Mouse (Mus musculus) kidney, embryonic 14.5 days (tissue): ENCODE data around the gene Hdlbp. TPM values are rescaled to one million over a fixed set of nuclear protein-coding genes. Genes with fewer than 3 reads are reported as not detected.
A peak's percentile ranks its signal among the peaks of the same experiment; 100 is the strongest.

Source experiments
- ATAC-seq: fragments of 200-750 bp; cut with Nextera tagmentation; 2 replicates; pipeline ENCODE4 v1.8.0; 2017; ENCODE audit warnings: moderate number of reproducible peaks, mild to moderate bottlenecking, moderate TSS enrichment, moderate library complexity; ENCODE audit not compliant: low FRiP score, low TSS enrichment
- H3K27ac ChIP-seq: fragments of 300-500 bp; sonication (generic); 2 replicates; pipeline ENCODE4 v1.5.1; 2014; ENCODE audit warnings: low read depth, mild to moderate bottlenecking, low read length, moderate library complexity, mixed read lengths
- H3K27me3 ChIP-seq: fragments of 300-500 bp; sonication (generic); 2 replicates; pipeline ENCODE4 v1.6.1; 2014; ENCODE audit warnings: mild to moderate bottlenecking, low read length; ENCODE audit not compliant: control insufficient read depth, insufficient read depth
- H3K36me3 ChIP-seq: fragments of 300-500 bp; sonication (generic); 2 replicates; pipeline ENCODE4 v1.6.1; 2014; ENCODE audit warnings: low read length, mixed read lengths; ENCODE audit not compliant: control insufficient read depth, insufficient read depth
- H3K4me1 ChIP-seq: fragments of 300-500 bp; sonication (generic); 2 replicates; pipeline ENCODE4 v1.6.1; 2014; ENCODE audit warnings: low read length, mixed read lengths; ENCODE audit not compliant: control insufficient read depth, insufficient read depth
- H3K4me2 ChIP-seq: fragments of 300-500 bp; sonication (generic); replicated peaks from 2 replicates; pipeline ENCODE4 v1.6.1; 2014; ENCODE audit warnings: low read depth, mild to moderate bottlenecking, low read length
- H3K4me3 ChIP-seq: fragments of 300-500 bp; sonication (generic); 2 replicates; pipeline ENCODE4 v1.5.1; 2014; ENCODE audit warnings: mild to moderate bottlenecking, low read length
- H3K9ac ChIP-seq: fragments of 300-500 bp; sonication (generic); 2 replicates; pipeline ENCODE4 v1.6.1; 2014; ENCODE audit warnings: low read depth, mild to moderate bottlenecking, low read length, moderate library complexity
- H3K9me3 ChIP-seq: fragments of 300-500 bp; sonication (generic); 2 replicates; pipeline ENCODE4 v1.6.1; 2016; ENCODE audit warnings: low read length; ENCODE audit not compliant: control insufficient read depth
- WGBS: fragments of 180-500 bp; shearing (Covaris S2); extraction: QIAGEN DNeasy Blood & Tissue Kit; methylation state at CpG from one replicate; pipeline ENCODE4 v1.1.7; 2014; 5-methylcytosine and 5-hydroxymethylcytosine counted together
- polyA plus RNA-seq: library from polyadenylated mRNA; unstranded; fragments of >200 nt; fragmentation: Nextera tagmentation; extraction: Ambion mirVana; gene quantifications from 2 replicates; pipeline ENCODE4 v1.2.1, GENCODE M21; 2014

Hdlbp gene
- polyA plus RNA-seq, 1 experiment from 2014 or later: 161 TPM

DNA sequence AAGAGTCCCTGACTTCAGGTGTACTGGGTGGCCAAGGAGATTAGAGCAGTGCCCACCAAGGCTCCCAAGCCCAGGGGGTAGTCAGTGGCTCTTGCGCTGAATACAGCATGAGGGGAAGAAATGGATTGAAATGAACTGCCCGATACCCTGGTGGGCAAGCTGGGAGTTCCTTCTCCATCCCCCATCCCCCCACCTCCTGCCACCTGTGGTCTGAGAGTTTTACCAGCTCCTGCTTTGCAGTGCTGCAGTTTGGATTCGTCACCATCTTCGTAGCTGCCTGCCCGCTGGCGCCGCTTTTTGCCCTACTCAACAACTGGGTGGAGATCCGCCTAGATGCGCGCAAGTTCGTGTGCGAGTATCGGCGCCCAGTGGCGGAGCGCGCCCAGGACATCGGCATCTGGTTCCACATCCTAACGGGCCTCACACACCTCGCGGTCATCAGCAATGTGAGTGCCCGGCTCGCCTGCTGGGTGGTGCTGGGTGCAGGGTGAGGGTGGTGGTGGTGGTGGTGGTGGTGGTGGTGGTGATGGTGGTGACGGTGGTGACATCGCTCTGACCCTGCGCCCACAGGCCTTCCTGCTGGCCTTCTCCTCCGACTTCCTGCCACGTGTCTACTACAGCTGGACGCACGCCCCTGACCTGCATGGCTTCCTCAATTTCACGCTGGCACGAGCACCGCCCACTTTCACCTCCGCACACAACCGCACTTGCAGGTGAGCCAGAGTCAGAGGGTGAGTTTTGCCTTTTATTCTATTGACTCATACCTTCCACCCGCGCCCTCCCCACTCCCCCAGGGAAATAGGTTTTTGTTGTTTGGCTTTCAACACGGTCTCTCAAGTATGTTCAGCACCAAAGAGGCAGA, 77.2 kb downstream of the Hdlbp start:
- peak; percentile 56 for ATAC-seq
- H3K9me3 ChIP-seq: no peaks in the 10 kb centered on the region
- H3K4me3 ChIP-seq: peak overlapping the region; percentile 32
- 0 out of 2 replicates have a peak, but pooled peaks cover 5% of the 10 kb centered on the region for H3K4me1 ChIP-seq
- no peak overlapping the region; the same call in 1 of the 2 replicates for H3K9ac ChIP-seq
- H3K36me3 ChIP-seq: peaks cover 10% of the 10 kb centered on the region; the same call in 1 of the 2 replicates
- no peaks in the 10 kb centered on the region for H3K27me3 ChIP-seq
- no peak overlapping the region for H3K27ac ChIP-seq
- WGBS: 20% methylated on average over 38 of the region's 38 CpGs
- peak overlapping the region; percentile 57 for H3K4me2 ChIP-seq

DNA sequence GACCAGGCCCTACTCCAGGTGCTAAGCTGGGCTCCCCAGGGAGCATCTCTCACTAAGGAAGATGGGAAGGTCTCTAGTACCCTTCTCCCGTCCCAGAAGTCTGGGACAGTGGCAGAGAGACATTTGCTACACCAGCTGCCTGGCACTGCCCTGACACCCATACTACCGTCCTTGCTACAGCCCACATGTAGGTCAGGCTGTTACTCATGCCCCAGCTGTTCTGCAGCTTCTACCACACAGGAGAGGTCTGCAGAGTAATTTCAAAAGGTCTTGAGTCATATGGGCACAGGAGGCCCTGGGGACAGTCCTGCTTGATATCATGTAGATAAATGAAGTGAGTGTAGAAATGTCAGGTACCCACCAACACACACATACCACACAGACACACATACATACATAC, 89.7 kb downstream of the Hdlbp start:
- no peak for ATAC-seq
- Histone ChIP-seq H3K9me3 (no peaks in the 10 kb centered on the region), H3K27ac (no peak overlapping the region), H3K4me2 (no peak overlapping the region), H3K27me3 (no peaks in the 10 kb centered on the region), H3K4me1 (no peaks in the 10 kb centered on the region), H3K36me3 (no peaks in the 10 kb centered on the region), H3K9ac (no peak overlapping the region), H3K4me3 (no peak overlapping the region)
- WGBS: 75% methylated on average over 2 of the region's 2 CpGs

DNA sequence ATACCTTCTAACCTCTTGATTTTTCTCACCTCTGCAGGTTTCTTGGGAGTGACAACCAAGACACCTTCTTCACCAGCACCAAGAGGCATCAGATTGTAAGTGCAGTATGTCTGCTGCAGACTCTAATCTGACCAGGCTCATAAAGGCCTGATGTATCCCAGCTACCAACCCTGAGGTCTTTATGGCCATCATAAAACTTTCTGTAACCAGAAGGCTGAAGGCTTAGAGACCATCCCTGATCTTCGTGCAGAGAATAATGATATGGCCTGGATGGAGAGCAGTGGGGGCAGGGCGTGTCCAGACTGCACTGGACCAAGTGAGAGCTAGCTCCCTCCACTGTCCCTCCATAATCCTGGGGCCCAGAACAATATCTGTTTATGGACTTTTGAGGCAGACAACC, 91.4 kb downstream of the Hdlbp start:
- no peak for ATAC-seq
- no peaks in the 10 kb centered on the region for H3K9me3 ChIP-seq
- H3K27me3 ChIP-seq: no peaks in the 10 kb centered on the region
- no peak overlapping the region for H3K27ac ChIP-seq
- H3K4me2 ChIP-seq: no peak overlapping the region
- no peaks in the 10 kb centered on the region for H3K4me1 ChIP-seq
- 40% methylated on average over 2 of the region's 2 CpGs for WGBS
- no peak overlapping the region for H3K4me3 ChIP-seq
- no peak overlapping the region for H3K9ac ChIP-seq
- no peaks in the 10 kb centered on the region for H3K36me3 ChIP-seq

DNA sequence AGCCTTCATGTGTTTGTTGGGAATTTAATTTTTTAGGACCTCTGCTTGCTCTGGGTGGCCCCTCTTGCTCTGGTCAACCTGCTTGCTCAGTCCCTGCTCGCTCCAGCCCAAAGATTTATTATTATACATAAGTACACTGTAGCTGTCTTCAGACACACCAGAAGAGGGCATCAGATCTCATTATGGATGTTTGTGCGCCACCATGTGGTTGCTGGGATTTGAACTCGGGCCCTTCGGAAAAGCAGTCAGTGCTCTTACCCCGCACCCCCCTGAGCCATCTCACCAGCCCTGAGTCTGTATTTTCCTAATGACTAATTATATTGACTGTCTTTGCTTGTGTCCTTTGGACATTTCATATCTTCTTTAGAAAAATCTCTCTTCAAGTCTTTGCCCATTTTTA, 99.5 kb downstream of the Hdlbp start:
- H3K4me3 ChIP-seq: no peak overlapping the region
- no peaks in the 10 kb centered on the region for H3K9me3 ChIP-seq
- no peaks in the 10 kb centered on the region for H3K27me3 ChIP-seq
- H3K9ac ChIP-seq: no peak overlapping the region
- WGBS: 74% methylated on average over 5 of the region's 5 CpGs
- no peaks in the 10 kb centered on the region for H3K36me3 ChIP-seq
- no peak overlapping the region for H3K27ac ChIP-seq
- no peaks in the 10 kb centered on the region for H3K4me1 ChIP-seq
- no peak overlapping the region for H3K4me2 ChIP-seq
- ATAC-seq: no peak

DNA sequence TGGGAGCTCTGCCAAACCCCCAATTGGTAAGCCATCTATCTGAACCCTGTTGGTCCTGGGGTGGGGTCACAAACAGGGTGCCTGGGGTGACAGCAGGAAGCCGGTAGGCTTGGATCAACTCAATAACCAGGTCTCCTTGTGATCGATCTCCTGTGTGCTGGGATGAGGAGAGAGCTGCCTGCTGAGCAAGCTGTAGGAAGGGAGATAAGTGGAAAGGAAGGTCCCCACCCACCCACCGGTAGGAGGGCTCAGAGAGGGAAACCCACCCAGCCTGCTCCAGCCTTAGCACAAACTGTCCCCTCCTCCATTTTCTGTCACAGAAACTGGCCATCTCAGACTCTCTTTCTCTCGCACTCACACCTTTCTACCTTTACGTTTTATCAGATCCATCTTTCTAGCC, 101.3 kb downstream of the Hdlbp start:
- H3K9me3 ChIP-seq: no peaks in the 10 kb centered on the region
- H3K27me3 ChIP-seq: no peaks in the 10 kb centered on the region
- no peaks in the 10 kb centered on the region for H3K4me1 ChIP-seq
- no peak for ATAC-seq
- H3K9ac ChIP-seq: no peak overlapping the region
- no peaks in the 10 kb centered on the region for H3K36me3 ChIP-seq
- H3K4me3 ChIP-seq: no peak overlapping the region
- H3K27ac ChIP-seq: no peak overlapping the region
- WGBS: 62% methylated on average over 5 of the region's 5 CpGs
- no peak overlapping the region for H3K4me2 ChIP-seq

DNA sequence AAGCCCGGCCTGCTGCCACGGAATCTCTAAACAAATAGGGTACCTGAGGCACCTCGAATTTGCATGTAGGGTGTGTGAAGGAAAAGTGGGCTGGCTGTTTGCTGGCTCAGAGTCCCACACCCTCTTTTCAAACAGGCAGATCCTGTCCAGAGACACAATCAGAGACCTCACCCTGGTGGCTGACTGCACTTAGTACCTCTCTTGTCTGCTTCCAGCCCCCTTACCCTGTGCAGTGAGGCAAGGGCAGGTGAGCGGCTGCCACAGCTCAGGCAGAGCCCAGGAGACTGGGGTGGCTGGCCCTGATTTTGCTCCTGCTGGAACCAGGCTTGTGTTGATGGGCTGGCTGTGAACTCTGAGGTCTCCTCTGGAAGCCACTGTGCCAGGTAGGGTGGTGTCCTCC, 105.0 kb downstream of the Hdlbp start, which contains the start of gene Ano7:
Gene Ano7, plus strand, starts transcription at position 266 of the 400 bp plus-strand sequence.
- 76% methylated on average over 4 of the region's 4 CpGs for whole genome bisulfite sequencing
- Histone ChIP-seq H3K27ac (no peak within 1 kb of the TSS), H3K9me3 (no peaks in the 10 kb centered on the region), H3K4me3 (no peak within 1 kb of the TSS), H3K4me2 (no peak within 1 kb of the TSS), H3K4me1 (no peaks in the 10 kb centered on the region), H3K27me3 (no peaks in the 10 kb centered on the region), H3K9ac (no peak within 1 kb of the TSS), H3K36me3 (no peaks in the 10 kb centered on the region; the same call in 1 of the 2 replicates)
- ATAC-seq: no peak

DNA sequence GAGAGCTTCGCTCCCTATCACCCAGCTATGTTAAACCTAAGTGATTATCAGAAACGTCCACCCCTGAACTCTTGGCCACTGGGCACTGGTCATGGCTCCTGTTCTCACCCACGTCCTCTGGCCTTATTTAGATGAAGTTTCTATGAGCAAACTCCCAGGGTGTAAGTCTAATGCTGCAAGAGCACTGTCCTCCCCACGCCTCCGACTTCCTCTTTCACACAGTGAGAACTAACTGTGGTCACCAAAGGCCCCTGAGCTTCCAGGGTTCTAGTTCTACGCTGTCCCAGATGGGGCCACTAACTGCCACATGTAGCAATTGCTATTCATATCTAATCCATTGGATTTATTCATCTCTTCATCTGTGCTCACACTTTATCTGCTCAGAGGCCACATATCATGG, 113.0 kb downstream of the Hdlbp start:
- Histone ChIP-seq H3K4me3 (no peak overlapping the region), H3K27me3 (no peaks in the 10 kb centered on the region), H3K4me2 (no peak overlapping the region), H3K36me3 (peaks cover 48% of the 10 kb centered on the region), H3K9me3 (no peaks in the 10 kb centered on the region), H3K4me1 (no peaks in the 10 kb centered on the region), H3K27ac (no peak overlapping the region), H3K9ac (no peak overlapping the region)
- no peak for ATAC-seq
- 98% methylated on average over 6 of the region's 6 CpGs for WGBS

DNA sequence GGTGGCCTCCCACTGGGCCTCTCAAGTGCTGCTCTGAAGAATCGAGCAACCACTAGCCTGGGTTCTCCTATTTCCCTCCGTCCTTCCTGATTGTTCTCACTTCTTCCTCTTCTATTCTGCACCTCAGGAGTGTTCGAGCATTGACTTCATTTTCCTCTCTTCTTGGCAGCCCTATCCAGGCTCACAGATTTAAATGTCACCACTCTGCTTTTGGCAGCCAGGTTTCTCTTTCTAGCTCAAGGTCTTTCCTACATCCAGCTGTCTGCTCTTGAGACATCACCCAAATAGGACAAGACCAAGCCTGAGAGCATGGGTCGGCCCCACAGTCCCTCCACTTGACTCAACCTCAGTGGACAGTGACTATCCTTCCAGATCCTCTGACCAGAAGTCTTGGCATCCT, 116.0 kb downstream of the Hdlbp start:
- peaks cover 73% of the 10 kb centered on the region for H3K36me3 ChIP-seq
- ATAC-seq: no peak
- WGBS: 84% methylated on average over 4 of the region's 4 CpGs

More for the DNA sequence above, 116.0 kb downstream of the Hdlbp start:
- no peak overlapping the region for H3K9ac ChIP-seq
- no peaks in the 10 kb centered on the region for H3K9me3 ChIP-seq
- H3K4me2 ChIP-seq: no peak overlapping the region
- H3K27ac ChIP-seq: no peak overlapping the region
- H3K27me3 ChIP-seq: no peaks in the 10 kb centered on the region
- no peaks in the 10 kb centered on the region for H3K4me1 ChIP-seq
- H3K4me3 ChIP-seq: no peak overlapping the region
